Mouse (Mus musculus): ENCODE results near the gene Tmem132d.
"Not testable (repeated sequence)": the region's sequence is repeated elsewhere in the genome, so short reads cannot be mapped to it uniquely, and the experiment has no call there.

Gene Tmem132d

GRCm38 (mm10) chr5:128100331-128100730 is 332.5 kb downstream of the Tmem132d start:
- no peak for DNase-seq (ENCODE audit: low spot score in 2 of 2)

- DNase-seq (ENCODE audit: low spot score in 2 of 2): no peak
Observed at GRCm38 (mm10) chr5:128099439-128099838, 333.4 kb downstream of the Tmem132d start.

- DNase-seq (ENCODE audit: low spot score in 2 of 2): no peak
Observed at GRCm38 (mm10) chr5:128090578-128090977, 342.3 kb downstream of the Tmem132d start.

- DNase-seq (ENCODE audit: low spot score in 2 of 2): no peak
Observed at GRCm38 (mm10) chr5:128075456-128075855, 357.4 kb downstream of the Tmem132d start.

GRCm38 (mm10) chr5:128072616-128073015 is 360.3 kb downstream of the Tmem132d start:
- DNase-seq (ENCODE audit: low spot score in 2 of 2): no peak

GRCm38 (mm10) chr5:128041781-128042180 is 391.1 kb downstream of the Tmem132d start:
- no peak for DNase-seq (ENCODE audit: low spot score in 2 of 2)

GRCm38 (mm10) chr5:128040036-128040435 is 392.8 kb downstream of the Tmem132d start:
- no peak for DNase-seq (ENCODE audit: low spot score in 2 of 2)

GRCm38 (mm10) chr5:128027076-128027475 is 405.8 kb downstream of the Tmem132d start:
- DNase-seq (ENCODE audit: low spot score in 2 of 2): no peak

GRCm38 (mm10) chr5:128004666-128005065 is 428.2 kb downstream of the Tmem132d start:
- no peak for DNase-seq (ENCODE audit: low spot score in 2 of 2)

GRCm38 (mm10) chr5:127996526-127997245 is 436.2 kb downstream of the Tmem132d start:
- DNase-seq (ENCODE audit: low spot score in 2 of 2): no peak

- DNase-seq (ENCODE audit: low spot score in 2 of 2): no peak
Observed at GRCm38 (mm10) chr5:127993460-127993859, 439.4 kb downstream of the Tmem132d start.

GRCm38 (mm10) chr5:127990826-127991225 is 442.1 kb downstream of the Tmem132d start:
- no peak for DNase-seq (ENCODE audit: low spot score in 2 of 2)

- not testable (repeated sequence) for DNase-seq (ENCODE audit: low spot score in 2 of 2)
Observed at GRCm38 (mm10) chr5:127980003-127980358, 452.9 kb downstream of the Tmem132d start.

GRCm38 (mm10) chr5:127979329-127980002 is 453.4 kb downstream of the Tmem132d start:
- DNase-seq (ENCODE audit: low spot score in 2 of 2): no peak

- no peak for DNase-seq (ENCODE audit: low spot score in 2 of 2)
Observed at GRCm38 (mm10) chr5:127976661-127977060, 456.2 kb downstream of the Tmem132d start.

- no peak for DNase-seq (ENCODE audit: low spot score in 2 of 2)
Observed at GRCm38 (mm10) chr5:127965700-127966099, 467.2 kb downstream of the Tmem132d start.

GRCm38 (mm10) chr5:127962656-127963055 is 470.2 kb downstream of the Tmem132d start:
- no peak for DNase-seq (ENCODE audit: low spot score in 2 of 2)

- DNase-seq (ENCODE audit: low spot score in 2 of 2): no peak
Observed at GRCm38 (mm10) chr5:127956511-127957097, 476.3 kb downstream of the Tmem132d start.

GRCm38 (mm10) chr5:127954231-127954790 is 478.6 kb downstream of the Tmem132d start:
- DNase-seq (ENCODE audit: low spot score in 2 of 2): no peak

- no peak for DNase-seq (ENCODE audit: low spot score in 2 of 2)
Observed at GRCm38 (mm10) chr5:127952800-127953199, 480.1 kb downstream of the Tmem132d start.

- no peak for DNase-seq (ENCODE audit: low spot score in 2 of 2)
Observed at GRCm38 (mm10) chr5:127950574-127950973, 482.3 kb downstream of the Tmem132d start.

- no peak for DNase-seq (ENCODE audit: low spot score in 2 of 2)
Observed at GRCm38 (mm10) chr5:127947275-127947674, 485.6 kb downstream of the Tmem132d start.

- not testable (repeated sequence) for DNase-seq (ENCODE audit: low spot score in 2 of 2)
Observed at GRCm38 (mm10) chr5:127942171-127942570, 490.7 kb downstream of the Tmem132d start.

Data from thymus, postnatal 10 days (tissue).